Mouse (Mus musculus): ENCODE results near the gene Xab2. TPM values are rescaled to one million over a fixed set of nuclear protein-coding genes. Genes with fewer than 3 reads are reported as not detected.
A peak's percentile ranks its signal among the peaks of the same experiment; 100 is the strongest.
"Not testable (repeated sequence)": the region's sequence is repeated elsewhere in the genome, so short reads cannot be mapped to it uniquely, and the experiment has no call there.

Gene Xab2
- total RNA-seq, 2 experiments from 2014 or later = 10.0 to 10.8 TPM

- no peak for DNase-seq
- intact Hi-C loops (cut with DNase I) = no loop called here
Measured at GRCm38 (mm10) chr8:3622119-3622518, 1.0 kb upstream of the Xab2 start.

GRCm38 (mm10) chr8:3609816-3610150, 11.3 kb downstream of the Xab2 start:
- intact Hi-C loops (cut with DNase I) = no loop called here
- DNase-seq = no peak

DNA sequence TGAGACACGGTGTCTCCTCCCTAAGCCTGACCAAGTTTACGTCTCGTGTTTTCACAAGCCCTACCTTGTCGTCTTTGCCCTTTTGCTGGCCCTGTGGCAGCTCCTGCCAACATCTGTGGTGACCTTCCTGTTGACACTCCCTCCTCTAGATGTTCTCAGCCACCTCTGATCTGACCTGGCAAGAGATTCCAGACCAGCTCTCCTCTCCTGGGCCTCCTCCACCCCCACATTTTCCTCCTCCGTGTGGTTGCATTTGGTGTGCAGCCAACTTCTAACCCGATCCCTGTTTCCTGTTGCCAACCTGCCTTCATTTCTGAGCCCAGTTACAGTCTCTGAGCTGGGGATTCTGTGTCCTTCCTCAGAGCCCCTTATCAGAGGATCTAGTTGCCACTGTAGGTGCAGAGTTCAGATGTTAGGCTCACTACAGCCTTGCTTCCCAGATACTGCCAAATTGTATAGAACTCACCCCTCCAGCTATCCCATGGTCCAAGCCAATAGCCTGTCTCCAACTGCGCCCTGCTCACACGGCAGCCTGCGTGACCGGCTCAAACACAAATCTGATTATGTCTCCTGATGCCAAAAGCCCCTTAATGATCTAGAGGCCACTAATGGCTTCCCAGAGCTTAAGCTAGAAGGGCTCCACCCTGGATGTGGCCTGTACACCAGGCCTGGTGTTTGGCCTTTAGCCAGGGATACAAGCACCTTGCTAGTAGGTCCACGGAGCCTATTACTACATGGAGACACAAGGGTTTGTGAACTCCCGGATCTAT, 11.9 kb downstream of the Xab2 start:
- intact Hi-C loops (cut with DNase I) = no loop called here
- no peak for DNase-seq

DNA sequence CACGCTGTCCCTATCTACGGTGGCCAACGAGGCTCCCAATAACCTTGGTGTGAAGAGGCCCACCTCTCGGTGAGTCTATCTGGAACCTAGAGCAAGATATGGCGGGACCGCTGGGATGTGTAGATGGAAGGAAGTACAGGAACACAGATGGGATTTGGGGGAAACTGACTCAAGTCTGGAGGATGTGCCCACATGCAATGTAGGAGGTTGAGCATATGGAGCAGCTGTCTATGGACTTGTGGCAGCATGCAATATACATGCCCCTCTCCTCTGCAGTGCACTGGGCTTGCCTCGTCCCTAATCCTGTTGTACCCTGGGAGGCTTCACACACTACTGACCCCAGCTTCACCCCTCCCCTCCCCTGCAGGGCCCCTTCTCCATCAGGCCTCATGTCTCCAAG, 13.3 kb downstream of the Xab2 start:
- no peak for DNase-seq
- intact Hi-C loops (cut with DNase I) = no loop called here

- intact Hi-C loops (cut with DNase I) = no loop called here
- DNase-seq = no peak
Measured at GRCm38 (mm10) chr8:3606593-3606992, 14.5 kb downstream of the Xab2 start.

DNA sequence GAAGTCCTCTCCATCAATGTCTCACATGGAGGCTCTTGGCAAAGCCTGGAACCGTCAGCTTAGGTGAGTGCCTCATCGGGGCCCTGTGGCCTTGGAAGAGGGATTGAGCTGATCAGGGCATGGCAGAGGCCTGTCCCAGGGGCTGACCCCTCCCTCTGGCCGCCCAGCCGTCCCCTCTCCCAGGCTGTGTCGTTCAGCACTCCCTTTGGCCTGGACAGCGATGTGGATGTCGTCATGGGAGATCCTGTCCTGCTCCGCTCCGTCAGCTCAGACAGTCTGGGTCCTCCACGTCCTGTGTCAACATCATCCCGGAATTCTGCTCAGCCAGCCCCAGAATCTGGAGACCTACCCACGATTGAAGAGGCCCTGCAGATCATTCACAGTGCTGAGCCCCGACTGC, 17.7 kb downstream of the Xab2 start:
- intact Hi-C loops (cut with DNase I) = no loop called here
- DNase-seq = no peak

GRCm38 (mm10) chr8:3600401-3600800, 20.7 kb downstream of the Xab2 start:
- intact Hi-C loops (cut with DNase I) = no loop called here
- DNase-seq = peak; percentile 39 to 54

GRCm38 (mm10) chr8:3599219-3599618, 21.9 kb downstream of the Xab2 start:
- intact Hi-C loops (cut with DNase I) = no loop called here
- no peak for DNase-seq

DNA sequence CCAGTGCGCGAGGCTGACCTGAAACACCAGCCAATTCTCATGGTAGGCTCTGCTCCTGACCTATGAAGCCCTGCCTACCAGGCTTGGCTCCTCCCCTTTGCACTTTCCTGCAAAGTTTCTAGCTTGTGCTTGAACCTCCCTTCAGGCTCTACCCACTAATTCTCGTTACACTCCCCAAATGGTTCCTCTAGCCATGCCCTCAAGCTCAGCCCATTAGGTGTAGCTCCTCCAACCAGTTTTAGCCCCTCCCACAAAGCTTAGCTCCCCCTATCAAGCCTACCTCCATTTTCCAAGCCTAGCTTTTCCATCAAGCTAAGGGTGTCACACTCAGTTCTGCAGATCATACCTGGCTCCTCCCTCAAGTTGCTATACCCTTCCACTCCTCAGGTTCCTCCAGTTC, 23.1 kb downstream of the Xab2 start:
- no peak for DNase-seq
- intact Hi-C loops (cut with DNase I) = no loop called here

- no peak for DNase-seq
- intact Hi-C loops (cut with DNase I) = no loop called here
Measured at GRCm38 (mm10) chr8:3594466-3594865, 26.6 kb downstream of the Xab2 start.

- no peak for DNase-seq
- intact Hi-C loops (cut with DNase I) = no loop called here
Measured at GRCm38 (mm10) chr8:3593470-3593869, 27.6 kb downstream of the Xab2 start.

- no peak for DNase-seq
- intact Hi-C loops (cut with DNase I) = no loop called here
Measured at GRCm38 (mm10) chr8:3588258-3588633, 32.9 kb downstream of the Xab2 start.

DNA sequence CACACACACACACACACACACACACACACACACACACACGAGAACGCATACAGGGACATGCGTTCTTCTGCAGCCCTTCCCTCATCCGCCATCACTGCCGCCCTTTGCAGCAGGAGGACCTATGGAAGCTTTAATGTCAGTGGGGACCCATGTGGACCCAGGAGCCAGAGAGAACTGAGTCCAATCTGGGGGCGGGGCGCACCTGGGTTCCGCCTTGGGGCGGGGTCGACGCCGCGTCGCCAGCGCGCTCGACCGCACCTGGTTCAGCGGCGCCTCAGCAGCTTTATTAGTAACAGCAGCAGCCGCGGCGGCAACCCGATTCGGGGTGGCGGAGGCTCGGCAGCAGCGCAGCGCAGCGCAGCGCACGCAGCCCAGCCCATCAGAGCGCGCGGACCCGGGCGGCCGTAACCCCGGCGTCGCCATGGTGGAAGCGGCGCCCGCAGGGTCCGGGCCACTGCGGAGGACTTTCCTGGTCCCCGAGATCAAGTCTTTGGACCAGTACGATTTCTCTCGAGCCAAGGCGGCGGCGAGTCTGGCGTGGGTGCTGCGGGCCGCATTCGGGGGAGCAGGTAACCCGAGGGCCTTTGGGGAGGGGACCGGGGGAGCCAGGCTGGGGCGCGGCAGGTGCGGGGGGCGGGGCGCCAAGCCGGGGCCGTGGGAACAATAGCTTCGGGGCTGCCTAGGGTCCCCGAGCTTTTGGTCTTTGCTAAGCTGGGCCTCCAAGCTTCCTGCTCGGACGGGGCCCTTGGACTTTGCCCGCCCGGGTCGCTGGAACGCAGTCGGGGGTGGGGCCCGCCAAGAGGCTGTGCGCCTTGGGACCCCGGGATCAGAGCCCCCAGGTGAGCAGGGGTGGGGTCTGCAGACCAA, 33.5 kb downstream of the Xab2 start:
- DNase-seq = no peak
- intact Hi-C loops (cut with DNase I) = no loop called here

GRCm38 (mm10) chr8:3586993-3587390, 34.1 kb downstream of the Xab2 start, which contains the start of gene Camsap3:
TSS of gene Camsap3 (plus strand) at chr8:3587293.
- DNase-seq = no peak
- intact Hi-C loops (cut with DNase I) = no loop called here

GRCm38 (mm10) chr8:3586452-3586851, 34.7 kb downstream of the Xab2 start:
- intact Hi-C loops (cut with DNase I) = no loop called here
- DNase-seq = no peak

DNA sequence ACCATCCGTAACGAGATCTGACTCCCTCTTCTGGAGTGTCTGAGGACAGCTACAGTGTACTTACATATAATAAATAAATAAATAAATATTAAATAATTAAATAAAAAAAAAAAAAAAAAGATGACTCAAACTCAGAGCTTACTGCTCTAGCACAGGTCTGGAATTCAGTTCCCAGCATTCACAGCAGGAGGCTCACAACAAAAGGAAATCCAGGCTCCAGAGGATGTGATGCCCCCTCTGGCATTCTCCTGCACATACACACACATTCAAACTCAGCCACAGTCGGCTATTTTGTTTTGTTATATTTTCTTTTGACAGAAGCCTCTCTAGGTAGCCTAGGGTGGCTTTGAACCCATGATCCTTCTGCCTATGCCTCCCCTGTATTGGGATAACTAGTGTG, 39.2 kb downstream of the Xab2 start:
- intact Hi-C loops (cut with DNase I); DNase-seq: not testable (repeated sequence)

DNA sequence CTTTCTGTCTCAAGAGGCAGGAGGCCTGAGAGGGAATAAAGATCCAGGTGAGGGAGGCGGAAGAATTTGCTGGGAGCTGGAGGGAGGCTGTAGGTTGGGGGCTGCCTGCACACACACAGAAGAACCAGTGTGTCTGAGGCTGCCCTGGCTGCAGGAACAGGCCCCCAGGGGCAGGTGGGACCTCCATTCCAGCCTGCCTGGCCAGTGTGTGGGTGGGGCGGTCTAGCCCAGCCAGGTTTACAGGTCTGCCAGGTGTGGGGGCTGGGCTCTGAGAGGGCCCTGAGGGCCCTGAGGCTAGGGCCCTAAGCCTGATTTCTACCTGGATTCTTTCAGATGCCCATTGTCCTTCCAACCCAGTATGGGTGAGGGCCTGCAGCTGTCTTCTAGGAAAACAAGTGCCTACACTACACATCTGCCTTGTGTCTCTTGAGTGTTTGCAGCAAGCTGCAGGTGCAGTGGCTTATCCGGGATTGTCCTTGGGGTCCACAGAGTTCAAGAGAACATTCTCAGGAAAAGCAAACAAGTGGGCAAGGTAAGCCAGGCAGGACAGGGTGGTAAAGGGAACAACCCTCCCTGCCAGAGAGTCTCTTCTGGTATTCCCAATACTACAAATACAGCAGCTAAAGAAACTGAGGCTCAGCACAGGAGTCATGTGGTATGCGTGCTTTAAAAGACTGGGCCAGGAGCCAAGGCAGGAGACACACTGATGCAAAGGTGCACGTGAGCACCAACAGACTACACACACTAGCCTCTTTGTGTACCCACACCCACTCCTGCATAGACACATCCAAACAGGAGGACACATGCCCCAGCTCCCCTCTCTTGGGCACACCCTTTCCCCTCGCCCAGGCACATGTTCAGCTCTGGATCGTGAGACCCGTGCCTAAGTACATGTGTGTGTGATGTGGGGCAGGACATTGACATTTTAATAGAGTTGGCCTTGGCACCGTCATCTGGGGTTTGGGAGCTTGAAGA, 41.4 kb downstream of the Xab2 start:
- DNase-seq = no peak
- intact Hi-C loops (cut with DNase I) = no loop called here

- no peak for DNase-seq
- intact Hi-C loops (cut with DNase I) = no loop called here
Measured at GRCm38 (mm10) chr8:3576211-3576960, 44.7 kb downstream of the Xab2 start.

GRCm38 (mm10) chr8:3574546-3574945, 46.6 kb downstream of the Xab2 start:
- intact Hi-C loops (cut with DNase I) = no loop called here
- no peak for DNase-seq

GRCm38 (mm10) chr8:3569784-3570183, 51.3 kb downstream of the Xab2 start:
- intact Hi-C loops (cut with DNase I) = no loop called here
- no peak for DNase-seq
